Comparison of ENCODE assay signal across 8 mouse cellular contexts in genomic region chr7:96660907-96661306, GRCm38 (mm10).
DNase-seq lines count a peak whose midpoint lies in the region; ATAC-seq lines count a peak whose summit lies in the region.

No protein-coding gene starts in this region.

- H3K9me3 ChIP-seq in heart, embryonic 10.5 days = no peaks in the 10 kb centered on the region
- H3K9me3 ChIP-seq in hindbrain, embryonic 12.5 days (replicated peaks) = no peaks in the 10 kb centered on the region

- 30% methylated on average over 3 of the region's 3 CpGs for WGBS in heart, embryonic 10.5 days
- WGBS in hindbrain, embryonic 12.5 days = 60% methylated on average over 3 of the region's 3 CpGs

- H3K4me1 ChIP-seq in heart, embryonic 10.5 days = peaks cover 68% of the 10 kb centered on the region
- H3K4me1 ChIP-seq in hindbrain, embryonic 12.5 days = peaks cover 56% of the 10 kb centered on the region

- peak overlapping the region; percentile 43 for H3K27ac ChIP-seq in heart, embryonic 10.5 days
- H3K27ac ChIP-seq in hindbrain, embryonic 12.5 days = peak overlapping the region; percentile 31; the same call in 1 of the 2 replicates

- no peaks in the 10 kb centered on the region for H3K36me3 ChIP-seq in heart, embryonic 10.5 days
- no peaks in the 10 kb centered on the region for H3K36me3 ChIP-seq in hindbrain, embryonic 12.5 days

- no peak overlapping the region for H3K9ac ChIP-seq in hindbrain, embryonic 12.5 days

- peak; percentile 87 for DNase-seq in heart, embryonic 10.5 days (ENCODE audit: low spot score)
- DNase-seq in heart, postnatal 25 days (ENCODE audit: low spot score) = no peak
- peak; percentile 6 for DNase-seq in R1 (ENCODE audit: low read depth, low spot score)
- DNase-seq in lung, postnatal 14 days = peak; percentile 52
- DNase-seq in MN1 (ENCODE audit: low spot score) = no peak
- no peak for DNase-seq in adrenal gland, adult 2 months
- no peak for DNase-seq in left cerebral cortex, adult 9 months (ENCODE audit: low spot score in 2 of 2)

- ATAC-seq in hindbrain, embryonic 12.5 days (ENCODE audit: low FRiP score) = peak; percentile 38

- H3K27me3 ChIP-seq in heart, embryonic 10.5 days (ENCODE audit: insufficient read depth, poor library complexity, severe bottlenecking) = peaks cover 74% of the 10 kb centered on the region
- H3K27me3 ChIP-seq in hindbrain, embryonic 12.5 days = 0 out of 2 replicates have a peak, but pooled peaks cover 5% of the 10 kb centered on the region

- H3K4me3 ChIP-seq in heart, embryonic 10.5 days = no peak overlapping the region; the same call in 1 of the 2 replicates
- H3K4me3 ChIP-seq in hindbrain, embryonic 12.5 days = no peak overlapping the region

- no peak overlapping the region for H3K4me2 ChIP-seq in hindbrain, embryonic 12.5 days (replicated peaks)

- intact Hi-C loops in heart, postnatal 25 days (cut with DNase I) = no loop called here

Comparison
In these comparisons a context has a peak if more than half of its experiments do, and no peak if none do; other contexts are left out.
1. DNase-seq: peak in heart, embryonic 10.5 days (single experiment), R1 (single experiment) and lung, postnatal 14 days (single experiment); none in heart, postnatal 25 days (single experiment), MN1 (single experiment), adrenal gland, adult 2 months (single experiment) and left cerebral cortex, adult 9 months (0 of 2).